ENCODE assay signal across 20 mouse cellular contexts in genomic region chr7:134680161-134680560, GRCm38 (mm10). TPM values are rescaled to one million over a fixed set of nuclear protein-coding genes. Genes with fewer than 3 reads are reported as not detected.
DNase-seq lines count a peak whose midpoint lies in the region; ATAC-seq lines count a peak whose summit lies in the region.
"Had no signal": no experiment of that assay in that cellular context is flagged by ENCODE, and none has a peak within 500 bp of the region (broad histone marks: within the 10 kb centered on the region; RNA-seq: fewer than 3 reads in every experiment).

No protein-coding gene starts in this region.

- H3K27me3 ChIP-seq in forebrain, embryonic 11.5 days (ENCODE audit: control insufficient read depth, insufficient read depth, low read length) = no peaks in the 10 kb centered on the region
- no peaks in the 10 kb centered on the region for H3K27me3 ChIP-seq in forebrain, embryonic 16.5 days (replicated peaks; ENCODE audit: control insufficient read depth, insufficient read depth, low read length)
- no peaks in the 10 kb centered on the region for H3K27me3 ChIP-seq in intestine, embryonic 15.5 days (replicated peaks)
- H3K27me3 ChIP-seq in intestine, embryonic 16.5 days (replicated peaks; ENCODE audit: control insufficient read depth, insufficient read depth, low read length) = no peaks in the 10 kb centered on the region
- H3K27me3 ChIP-seq in lung, embryonic 15.5 days = no peaks in the 10 kb centered on the region
- no peaks in the 10 kb centered on the region for H3K27me3 ChIP-seq in stomach, embryonic 14.5 days (ENCODE audit: control insufficient read depth, insufficient read depth, low read length)
- H3K27me3 ChIP-seq: embryonic facial prominence, embryonic 13.5 days; hindbrain, embryonic 12.5 days; liver, embryonic 13.5 days; midbrain, embryonic 12.5 days; neural tube, embryonic 15.5 days had no signal

- H3K4me3 ChIP-seq in forebrain, embryonic 11.5 days (ENCODE audit: low read depth, low read length) = no peak overlapping the region
- H3K4me3 ChIP-seq in forebrain, embryonic 16.5 days (replicated peaks; ENCODE audit: low read length) = no peak overlapping the region
- no peak overlapping the region for H3K4me3 ChIP-seq in intestine, embryonic 15.5 days (replicated peaks)
- no peak overlapping the region for H3K4me3 ChIP-seq in intestine, embryonic 16.5 days (ENCODE audit: low read length)
- H3K4me3 ChIP-seq in lung, embryonic 15.5 days = no peak overlapping the region
- H3K4me3 ChIP-seq in stomach, embryonic 14.5 days (ENCODE audit: low read depth, low read length) = no peak overlapping the region
- H3K4me3 ChIP-seq: embryonic facial prominence, embryonic 13.5 days; gastrocnemius, adult 2 months; hindbrain, embryonic 12.5 days; liver, embryonic 13.5 days; midbrain, embryonic 12.5 days; myocyte; neural tube, embryonic 15.5 days had no signal

- no peak overlapping the region for H3K27ac ChIP-seq in forebrain, embryonic 11.5 days (ENCODE audit: low read depth, low read length)
- no peak overlapping the region for H3K27ac ChIP-seq in forebrain, embryonic 16.5 days (ENCODE audit: low read length)
- peak overlapping the region; percentile 38; the same call in 1 of the 2 replicates for H3K27ac ChIP-seq in intestine, embryonic 15.5 days
- no peak overlapping the region for H3K27ac ChIP-seq in intestine, embryonic 16.5 days (ENCODE audit: low read length)
- H3K27ac ChIP-seq in lung, embryonic 15.5 days = peak overlapping the region; percentile 49; the same call in 1 of the 2 replicates
- peak overlapping the region; percentile 58 for H3K27ac ChIP-seq in stomach, embryonic 14.5 days (ENCODE audit: low read length)
- H3K27ac ChIP-seq: hindbrain, embryonic 12.5 days; liver, embryonic 13.5 days; midbrain, embryonic 12.5 days; neural tube, embryonic 15.5 days had no signal

- no peaks in the 10 kb centered on the region for H3K9me3 ChIP-seq in forebrain, embryonic 11.5 days (ENCODE audit: control insufficient read depth, low read length)
- no peaks in the 10 kb centered on the region for H3K9me3 ChIP-seq in forebrain, embryonic 16.5 days (ENCODE audit: control insufficient read depth, low read length)
- no peaks in the 10 kb centered on the region for H3K9me3 ChIP-seq in intestine, embryonic 15.5 days
- H3K9me3 ChIP-seq in intestine, embryonic 16.5 days (ENCODE audit: control insufficient read depth, low read length) = no peaks in the 10 kb centered on the region
- no peaks in the 10 kb centered on the region for H3K9me3 ChIP-seq in lung, embryonic 15.5 days
- no peaks in the 10 kb centered on the region for H3K9me3 ChIP-seq in stomach, embryonic 14.5 days (ENCODE audit: control insufficient read depth, low read depth, low read length)
- H3K9me3 ChIP-seq: embryonic facial prominence, embryonic 13.5 days; hindbrain, embryonic 12.5 days; liver, embryonic 13.5 days; midbrain, embryonic 12.5 days; neural tube, embryonic 15.5 days had no signal

- DNase-seq in forebrain, embryonic 11.5 days (ENCODE audit: low spot score) = peak; percentile 30
- no peak for DNase-seq in lung, postnatal 10 days
- DNase-seq in B cell, adult 2 months = no peak
- DNase-seq: cerebellum, adult 9-10 months; gastrocnemius, adult 2 months; layer of hippocampus, postnatal 36 days; liver, embryonic 13.5 days; lung, postnatal 4 days; right cerebral cortex, postnatal 4 days had no signal

- no peak overlapping the region for H3K9ac ChIP-seq in forebrain, embryonic 11.5 days (ENCODE audit: low read length)
- H3K9ac ChIP-seq in forebrain, embryonic 16.5 days (replicated peaks; ENCODE audit: low read depth, low read length) = no peak overlapping the region
- H3K9ac ChIP-seq in intestine, embryonic 15.5 days = no peak overlapping the region
- H3K9ac ChIP-seq in intestine, embryonic 16.5 days (ENCODE audit: low read depth, low read length) = no peak overlapping the region
- H3K9ac ChIP-seq in lung, embryonic 15.5 days = no peak overlapping the region
- no peak overlapping the region for H3K9ac ChIP-seq in stomach, embryonic 14.5 days (replicated peaks; ENCODE audit: low read depth, low read length)
- H3K9ac ChIP-seq: embryonic facial prominence, embryonic 13.5 days; liver, embryonic 13.5 days; midbrain, embryonic 12.5 days; neural tube, embryonic 15.5 days had no signal

- ATAC-seq in forebrain, embryonic 11.5 days (replicated peaks; ENCODE audit: low FRiP score) = no peak
- no peak for ATAC-seq in forebrain, embryonic 16.5 days
- no peak for ATAC-seq in intestine, embryonic 15.5 days
- no peak for ATAC-seq in intestine, embryonic 16.5 days
- ATAC-seq in lung, embryonic 15.5 days (ENCODE audit: borderline replicate concordance, extremely low read depth, low FRiP score, low TSS enrichment) = no peak
- no peak for ATAC-seq in stomach, embryonic 14.5 days (ENCODE audit: insufficient number of reproducible peaks, insufficient read depth, low FRiP score, low read depth)
- ATAC-seq: activated CD4-positive, CD25-positive, alpha-beta regulatory T cell, adult 4 months had no signal

- peaks cover 4% of the 10 kb centered on the region; the same call in 1 of the 2 replicates for H3K4me1 ChIP-seq in forebrain, embryonic 11.5 days (replicated peaks; ENCODE audit: control insufficient read depth, insufficient read depth, low read length)
- 0 out of 2 replicates have a peak, but pooled peaks cover 3% of the 10 kb centered on the region for H3K4me1 ChIP-seq in forebrain, embryonic 16.5 days (replicated peaks; ENCODE audit: control insufficient read depth, insufficient read depth, low read length)
- H3K4me1 ChIP-seq in intestine, embryonic 15.5 days (replicated peaks) = peaks cover 20% of the 10 kb centered on the region; the same call in 1 of the 2 replicates
- peaks cover 16% of the 10 kb centered on the region for H3K4me1 ChIP-seq in intestine, embryonic 16.5 days (ENCODE audit: control insufficient read depth, insufficient read depth, low read length)
- peaks cover 33% of the 10 kb centered on the region for H3K4me1 ChIP-seq in lung, embryonic 15.5 days
- peaks cover 9% of the 10 kb centered on the region for H3K4me1 ChIP-seq in stomach, embryonic 14.5 days (ENCODE audit: control insufficient read depth, insufficient read depth, low read length)
- H3K4me1 ChIP-seq: liver, embryonic 13.5 days had no signal

- no peak overlapping the region for H3K4me2 ChIP-seq in forebrain, embryonic 11.5 days (ENCODE audit: low read depth, low read length, severe bottlenecking)
- no peak overlapping the region for H3K4me2 ChIP-seq in forebrain, embryonic 16.5 days (ENCODE audit: low read length)
- H3K4me2 ChIP-seq in intestine, embryonic 15.5 days (replicated peaks) = no peak overlapping the region
- H3K4me2 ChIP-seq in intestine, embryonic 16.5 days (ENCODE audit: low read depth, low read length) = no peak overlapping the region
- H3K4me2 ChIP-seq in lung, embryonic 15.5 days = no peak overlapping the region
- H3K4me2 ChIP-seq in stomach, embryonic 14.5 days (replicated peaks; ENCODE audit: low read depth, low read length) = no peak overlapping the region
- H3K4me2 ChIP-seq: embryonic facial prominence, embryonic 13.5 days; hindbrain, embryonic 12.5 days; liver, embryonic 13.5 days; midbrain, embryonic 12.5 days; neural tube, embryonic 15.5 days had no signal

- no peaks in the 10 kb centered on the region for H3K36me3 ChIP-seq in forebrain, embryonic 11.5 days (ENCODE audit: control insufficient read depth, insufficient read depth, low read length)
- H3K36me3 ChIP-seq in forebrain, embryonic 16.5 days (ENCODE audit: control insufficient read depth, insufficient read depth) = no peaks in the 10 kb centered on the region
- no peaks in the 10 kb centered on the region for H3K36me3 ChIP-seq in intestine, embryonic 15.5 days
- H3K36me3 ChIP-seq in intestine, embryonic 16.5 days (ENCODE audit: control insufficient read depth, insufficient read depth, low read length) = no peaks in the 10 kb centered on the region
- H3K36me3 ChIP-seq in lung, embryonic 15.5 days = no peaks in the 10 kb centered on the region
- H3K36me3 ChIP-seq in stomach, embryonic 14.5 days (ENCODE audit: control insufficient read depth, insufficient read depth, low read length) = no peaks in the 10 kb centered on the region
- H3K36me3 ChIP-seq: hindbrain, embryonic 12.5 days; liver, embryonic 13.5 days; midbrain, embryonic 12.5 days; neural tube, embryonic 15.5 days had no signal

- 87% methylated on average over 2 of the region's 2 CpGs for WGBS in forebrain, embryonic 11.5 days
- WGBS in forebrain, embryonic 16.5 days = 88% methylated on average over 2 of the region's 2 CpGs
- 73% methylated on average over 2 of the region's 2 CpGs for WGBS in intestine, embryonic 15.5 days
- WGBS in intestine, embryonic 16.5 days = 75% methylated on average over 2 of the region's 2 CpGs
- WGBS in lung, embryonic 15.5 days = 61% methylated on average over 2 of the region's 2 CpGs
- 69% methylated on average over 2 of the region's 2 CpGs for WGBS in stomach, embryonic 14.5 days

RNA-seq across cellular contexts. Expression of gene Dock1, which starts 9.7 kb away (rescaled TPM):
- 24.5 and 26.5 TPM in 2 replicates for polyA plus RNA-seq in forebrain, embryonic 11.5 days (2014; fragmentation: Nextera tagmentation; extraction: Ambion mirVana)
- polyA plus RNA-seq in forebrain, embryonic 16.5 days (2015; fragmentation: Nextera tagmentation; extraction: Ambion mirVana) = 7.7 and 10.5 TPM in 2 replicates
- 26.4 and 29.5 TPM in 2 replicates for polyA plus RNA-seq in intestine, embryonic 15.5 days (2015; fragmentation: Nextera tagmentation; extraction: Ambion mirVana)
- polyA plus RNA-seq in intestine, embryonic 16.5 days (2015; fragmentation: Nextera tagmentation; extraction: Ambion mirVana) = 21.9 and 23.1 TPM in 2 replicates
- 40.7 and 43.7 TPM in 2 replicates for polyA plus RNA-seq in lung, embryonic 15.5 days (2015; fragmentation: Nextera tagmentation; extraction: Ambion mirVana)
- 48.4 and 48.6 TPM in 2 replicates for polyA plus RNA-seq in stomach, embryonic 14.5 days (2014; fragmentation: Nextera tagmentation; extraction: Ambion mirVana)

Comparison
In these comparisons a context has a peak if more than half of its experiments do, and no peak if none do; other contexts are left out.
1. H3K27ac ChIP-seq: peak in intestine, embryonic 15.5 days (single experiment), lung, embryonic 15.5 days (single experiment) and stomach, embryonic 14.5 days (single experiment); none in forebrain, embryonic 11.5 days (single experiment), forebrain, embryonic 16.5 days (single experiment) and intestine, embryonic 16.5 days (single experiment).